Mouse (Mus musculus): ENCODE measurements around the gene Oaz3.

DNA sequence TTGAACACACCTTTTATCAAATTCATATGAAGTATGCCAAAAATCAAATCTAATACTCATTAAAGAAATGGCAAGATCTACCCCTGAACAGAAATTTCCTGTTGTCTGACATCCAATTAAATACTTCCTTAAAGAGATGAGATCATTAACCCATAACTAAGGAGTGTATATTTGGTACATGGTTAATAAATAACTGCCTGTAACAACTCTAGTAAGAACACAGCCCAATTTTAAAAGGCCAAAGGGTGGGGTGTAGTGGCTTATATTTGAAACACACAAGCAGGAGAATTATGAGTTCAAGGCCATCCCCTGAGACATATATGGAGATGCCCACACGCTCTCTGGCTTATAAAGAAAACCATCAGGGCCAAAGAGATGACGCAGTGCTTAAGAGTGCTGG is 5.7 kb upstream of the Oaz3 start:
- TF ChIP-seq POLR2AphosphoS2 (IDR thresholded peaks at IDR 0.05; ENCODE audit: insufficient read length, low read depth) (no peak), POLR2A (IDR thresholded peaks at IDR 0.05; ENCODE audit: insufficient read length, low read depth) (no peak), MYOG (IDR thresholded peaks at IDR 0.05; ENCODE audit: control insufficient read depth in 1 of 3, insufficient read depth in 1 of 3, insufficient read length in 2 of 3, low read depth in 2 of 3) (no peak), USF1 (IDR thresholded peaks at IDR 0.05; ENCODE audit: low read depth) (no peak), TCF12 (IDR thresholded peaks at IDR 0.05; ENCODE audit: insufficient read depth, poor library complexity, severe bottlenecking) (no peak), MYOD1 (IDR thresholded peaks at IDR 0.05; ENCODE audit: control insufficient read depth in 1 of 3, insufficient read length in 2 of 3, low read depth in 2 of 3) (no peak), MAX (IDR thresholded peaks at IDR 0.05; ENCODE audit: low read depth) (no peak), E2F4 (IDR thresholded peaks at IDR 0.05; ENCODE audit: insufficient read depth) (no peak), CEBPB (IDR thresholded peaks at IDR 0.05; ENCODE audit: insufficient read depth, poor library complexity, severe bottlenecking) (no peak), TCF3 (IDR thresholded peaks at IDR 0.05; ENCODE audit: insufficient read length, low read depth) (no peak)

All from myocyte (in vitro differentiated cells).